Mouse (Mus musculus) gastrocnemius, postnatal 25 days (tissue): ENCODE data around the gene Kcnt1. TPM values are rescaled to one million over a fixed set of nuclear protein-coding genes. Genes with fewer than 3 reads are reported as not detected.

Experiments
- DNase-seq: peaks from one replicate; pipeline ENCODE4 v3.0.0; 2022
- total RNA-seq, 2 experiments: library from RNA; stranded (reverse); gene quantifications; 1 replicate in 1 of 2; 2 replicates in 1 of 2; pipeline ENCODE4 v1.2.3; 2021

Gene Kcnt1
- total RNA-seq, 2 experiments from 2014 or later, result 0.27 TPM; not detected in 1

GRCm38 (mm10) chr2:25878516-25878915, 15.0 kb downstream of the Kcnt1 start:
- DNase-seq, result no peak

- no peak for DNase-seq
Measured at GRCm38 (mm10) chr2:25879061-25879460, 15.5 kb downstream of the Kcnt1 start.

- DNase-seq, result no peak
Measured at GRCm38 (mm10) chr2:25882276-25882675, 18.7 kb downstream of the Kcnt1 start.

GRCm38 (mm10) chr2:25884756-25885155, 21.2 kb downstream of the Kcnt1 start:
- no peak for DNase-seq

GRCm38 (mm10) chr2:25887226-25887625, 23.7 kb downstream of the Kcnt1 start:
- DNase-seq, result no peak

- DNase-seq, result no peak
Measured at GRCm38 (mm10) chr2:25888144-25888543, 24.6 kb downstream of the Kcnt1 start.

- DNase-seq, result no peak
Measured at GRCm38 (mm10) chr2:25892440-25892839, 28.9 kb downstream of the Kcnt1 start.

GRCm38 (mm10) chr2:25898970-25899369, 35.4 kb downstream of the Kcnt1 start:
- DNase-seq, result no peak

GRCm38 (mm10) chr2:25909872-25910271, 46.3 kb downstream of the Kcnt1 start:
- no peak for DNase-seq

- no peak for DNase-seq
Measured at GRCm38 (mm10) chr2:25913247-25913646, 49.7 kb downstream of the Kcnt1 start.

GRCm38 (mm10) chr2:25914201-25914600, 50.7 kb downstream of the Kcnt1 start:
- DNase-seq, result no peak

GRCm38 (mm10) chr2:25914821-25915220, 51.3 kb downstream of the Kcnt1 start:
- DNase-seq, result no peak

- DNase-seq, result no peak
Measured at GRCm38 (mm10) chr2:25918408-25918807, 54.9 kb downstream of the Kcnt1 start.

- DNase-seq, result no peak
Measured at GRCm38 (mm10) chr2:25919972-25920371, 56.4 kb downstream of the Kcnt1 start.

- DNase-seq, result no peak
Measured at GRCm38 (mm10) chr2:25923799-25924198, 60.3 kb downstream of the Kcnt1 start.

- no peak for DNase-seq
Measured at GRCm38 (mm10) chr2:25924934-25925333, 61.4 kb downstream of the Kcnt1 start.

GRCm38 (mm10) chr2:25927821-25928220, 64.3 kb downstream of the Kcnt1 start:
- DNase-seq, result no peak

GRCm38 (mm10) chr2:25931249-25931859, 67.8 kb downstream of the Kcnt1 start:
- DNase-seq, result no peak

- DNase-seq, result no peak
Measured at GRCm38 (mm10) chr2:25940503-25940902, 77.0 kb downstream of the Kcnt1 start.

GRCm38 (mm10) chr2:25943822-25944221, 80.3 kb downstream of the Kcnt1 start:
- DNase-seq, result no peak

GRCm38 (mm10) chr2:25947950-25948349, 84.4 kb downstream of the Kcnt1 start:
- no peak for DNase-seq

- no peak for DNase-seq
Measured at GRCm38 (mm10) chr2:25949291-25949690, 85.8 kb downstream of the Kcnt1 start.
